Mouse (Mus musculus): ENCODE measurements around the gene Bicd1.

The Bicd1 gene

DNA sequence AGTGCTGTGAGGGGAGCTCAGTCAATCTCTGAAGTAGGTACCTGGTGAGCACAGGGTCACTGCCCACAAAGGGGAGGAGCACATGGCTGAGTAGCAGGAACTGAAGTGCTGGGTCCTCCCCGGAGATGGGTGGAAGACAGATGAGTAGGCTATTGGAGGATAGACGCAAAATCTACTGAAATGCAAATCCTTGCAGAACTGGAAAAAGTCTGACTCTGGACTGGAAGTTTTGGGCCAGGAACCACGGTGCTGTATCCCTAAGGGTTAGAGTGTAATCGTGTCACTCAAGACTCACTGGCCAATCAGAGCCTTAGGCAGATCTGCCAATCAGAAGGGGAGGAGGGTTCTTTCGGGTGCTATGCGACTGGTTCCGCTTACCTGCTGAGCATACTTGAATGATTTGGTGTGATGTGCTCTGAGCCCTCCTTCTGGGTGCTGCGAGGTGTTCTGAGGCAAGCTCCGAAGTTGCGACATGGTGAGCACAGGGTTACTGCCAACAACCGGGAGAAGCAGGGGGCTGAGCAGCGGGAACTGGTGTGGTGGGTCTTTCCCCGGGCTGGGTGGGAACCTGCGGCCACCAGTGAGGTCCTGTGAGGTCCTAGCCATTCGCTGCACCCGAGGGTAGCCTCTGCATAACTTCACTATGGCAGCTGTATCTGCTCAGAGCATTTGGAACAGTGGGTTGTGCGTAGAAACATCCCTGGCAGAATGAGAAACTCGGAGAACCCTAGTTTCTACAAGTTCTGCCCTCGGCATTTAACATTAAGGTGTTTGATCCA lies 157.2 kb downstream of the Bicd1 start:
- peak; percentile 97 for DNase-seq (ENCODE audit: low read depth, low spot score)

- no peak for DNase-seq (ENCODE audit: low read depth, low spot score)
Observed at GRCm38 (mm10) chr6:149567219-149567618, 158.5 kb downstream of the Bicd1 start.

- no peak for DNase-seq (ENCODE audit: low read depth, low spot score)
Observed at GRCm38 (mm10) chr6:149574288-149574687, 165.6 kb downstream of the Bicd1 start.

DNA sequence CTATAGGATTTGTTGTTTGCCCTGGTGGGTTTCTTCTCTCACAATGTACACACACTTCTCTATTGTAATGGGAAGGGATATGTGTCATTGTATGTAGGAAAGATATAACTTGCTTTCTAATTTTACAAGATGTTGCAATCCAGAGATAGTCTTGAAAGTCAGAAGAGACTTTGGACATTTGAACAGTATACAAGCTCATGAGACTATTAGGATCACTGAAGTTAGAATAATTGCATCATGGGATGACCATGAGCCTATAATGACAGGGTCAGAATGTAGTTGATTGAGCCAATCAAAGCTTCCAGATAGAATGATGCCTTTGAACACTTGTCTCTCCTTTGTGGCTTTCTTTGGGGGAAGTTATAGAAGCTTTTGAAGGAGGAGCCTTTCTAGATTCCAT lies 171.4 kb downstream of the Bicd1 start:
- DNase-seq (ENCODE audit: low read depth, low spot score), result no peak

DNA sequence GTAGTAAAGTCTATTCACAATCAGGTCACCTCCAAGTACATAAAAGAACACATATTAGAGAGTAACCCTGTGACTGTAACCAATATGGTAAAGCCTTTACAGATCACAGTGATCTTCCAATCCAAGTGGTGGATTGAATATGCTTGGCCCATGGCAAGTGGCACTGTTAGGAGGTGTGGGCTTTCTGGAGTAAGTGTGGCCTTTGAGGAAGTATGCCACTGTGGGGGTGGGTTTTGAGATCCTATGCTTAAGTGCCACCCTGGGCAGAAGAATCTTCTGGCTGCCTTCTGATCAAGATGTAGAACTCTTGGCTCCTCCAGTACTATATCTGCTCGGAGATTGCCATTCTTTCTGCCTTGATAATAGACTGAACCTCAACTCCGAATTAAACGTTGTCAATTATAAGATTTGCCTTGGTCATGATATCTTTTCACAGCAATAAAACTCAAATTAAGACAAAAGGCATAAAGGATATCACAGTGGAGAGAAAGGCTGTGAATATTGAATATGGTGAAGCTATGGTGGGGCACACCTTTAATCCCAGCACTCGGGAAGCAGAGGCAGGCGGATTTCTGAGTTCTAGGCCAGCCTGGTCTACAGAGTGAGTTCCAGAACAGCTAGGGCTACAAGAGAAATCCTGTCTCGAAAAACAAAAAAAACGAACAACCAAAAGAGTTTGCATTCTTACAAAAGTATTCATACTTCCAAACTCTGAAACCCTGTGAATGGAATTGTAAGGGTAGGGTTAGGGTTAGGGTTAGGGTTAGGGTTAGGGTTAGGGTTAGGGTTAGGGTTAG lies 177.2 kb downstream of the Bicd1 start:
- DNase-seq (ENCODE audit: low read depth, low spot score), result no peak
